In the genomic region with DNA sequence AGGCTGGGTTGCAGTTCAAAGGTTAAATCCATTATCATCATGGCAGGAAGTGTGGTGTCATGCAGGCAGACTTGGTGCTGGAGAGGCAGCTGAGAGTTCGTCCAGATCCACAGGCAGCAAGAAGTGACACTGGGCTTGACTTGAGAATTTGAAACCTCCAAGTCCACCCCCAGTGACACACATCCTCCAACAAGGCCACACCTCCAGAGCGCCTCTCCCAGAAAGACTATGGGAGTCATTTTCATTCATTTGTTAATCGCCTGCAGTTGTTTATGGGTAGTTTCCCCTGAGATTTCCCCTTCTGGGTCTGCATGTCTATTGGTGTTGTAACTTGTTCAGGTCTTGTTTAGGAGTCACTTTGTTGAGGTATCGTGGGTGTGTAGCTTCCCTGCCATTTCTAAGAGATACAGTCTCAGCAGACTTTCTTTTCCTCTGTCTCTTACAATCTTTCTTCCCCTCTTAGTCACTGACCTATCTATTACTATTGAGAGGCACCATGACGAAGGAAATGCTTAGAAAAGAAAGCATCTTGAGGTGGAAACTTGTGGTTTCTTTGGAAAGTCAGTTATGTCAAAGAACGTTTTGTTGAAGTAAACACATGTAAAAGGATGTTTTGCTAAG, we compare ENCODE assay signal across 26 mouse cellular contexts. TPM values are rescaled to one million over a fixed set of nuclear protein-coding genes. Genes with fewer than 3 reads are reported as not detected.
DNase-seq lines count a peak whose midpoint lies in the region; ATAC-seq and TF ChIP-seq lines count a peak whose summit lies in the region.
"Had no signal": no experiment of that assay in that cellular context is flagged by ENCODE, and none has a peak within 500 bp of the region (broad histone marks: within the 10 kb centered on the region; RNA-seq: fewer than 3 reads in every experiment).

No protein-coding gene starts in this region.

- no peak for TF ChIP-seq EP300 in liver, postnatal 0 days (IDR thresholded peaks at IDR 0.05; ENCODE audit: low read depth)
- no peak for TF ChIP-seq EP300 in CH12.LX (IDR thresholded peaks at IDR 0.05; ENCODE audit: low read length)

- 62% methylated on average over 6 of the region's 6 CpGs for WGBS in liver, postnatal 0 days (ENCODE audit: insufficient replicate concordance)
- WGBS in liver, embryonic 11.5 days, result 70% methylated on average over 6 of the region's 6 CpGs
- 71% methylated on average over 6 of the region's 6 CpGs for WGBS in heart, embryonic 11.5 days (ENCODE audit: insufficient replicate concordance)

- H3K4me2 ChIP-seq in liver, postnatal 0 days (ENCODE audit: low read depth, low read length), result no peak overlapping the region
- H3K4me2 ChIP-seq in liver, embryonic 11.5 days, result no peak overlapping the region
- H3K4me2 ChIP-seq in CH12.LX (ENCODE audit: insufficient read depth, low read depth, poor library complexity, severe bottlenecking), result no peak overlapping the region
- no peak overlapping the region for H3K4me2 ChIP-seq in heart, embryonic 11.5 days
- H3K4me2 ChIP-seq: heart, embryonic 12.5 days; hindbrain, embryonic 14.5 days; liver, embryonic 15.5 days; lung, embryonic 15.5 days; midbrain, embryonic 15.5 days; neural tube, embryonic 13.5 days; stomach, embryonic 15.5 days had no signal

- H3K27ac ChIP-seq in liver, postnatal 0 days (ENCODE audit: low read depth), result peak overlapping the region; percentile 87
- H3K27ac ChIP-seq in liver, embryonic 11.5 days (ENCODE audit: low read depth, low read length), result no peak overlapping the region
- peak overlapping the region; percentile 49; the same call in 1 of the 2 replicates for H3K27ac ChIP-seq in CH12.LX (ENCODE audit: insufficient read depth, low read depth)
- no peak overlapping the region for H3K27ac ChIP-seq in heart, embryonic 11.5 days (ENCODE audit: low read depth, low read length)
- H3K27ac ChIP-seq: hindbrain, embryonic 14.5 days; layer of hippocampus, adult 2 months; liver, embryonic 15.5 days; lung, embryonic 15.5 days; midbrain, embryonic 10.5 days; midbrain, embryonic 15.5 days; neural tube, embryonic 13.5 days; stomach, embryonic 15.5 days had no signal

- ATAC-seq in liver, postnatal 0 days, result no peak
- no peak for ATAC-seq in liver, embryonic 11.5 days (replicated peaks; ENCODE audit: low FRiP score)
- ATAC-seq in activated CD4-positive, CD25-positive, alpha-beta regulatory T cell, adult 4 months, result peak; percentile 62
- no peak for ATAC-seq in heart, embryonic 11.5 days (replicated peaks; ENCODE audit: insufficient number of reproducible peaks, low FRiP score, low TSS enrichment)
- ATAC-seq: forebrain, postnatal 0 days; midbrain, embryonic 15.5 days had no signal

- TF ChIP-seq RAD21 in CH12.LX (IDR thresholded peaks at IDR 0.05; ENCODE audit: low read depth, low read length), result no peak

- no peaks in the 10 kb centered on the region for H3K27me3 ChIP-seq in liver, postnatal 0 days (ENCODE audit: insufficient read depth, low read length)
- H3K27me3 ChIP-seq in liver, embryonic 11.5 days (replicated peaks; ENCODE audit: control insufficient read depth, insufficient read depth, low read length), result no peaks in the 10 kb centered on the region
- no peaks in the 10 kb centered on the region for H3K27me3 ChIP-seq in CH12.LX (replicated peaks)
- H3K27me3 ChIP-seq in heart, embryonic 11.5 days (ENCODE audit: control insufficient read depth, insufficient read depth, low read length), result no peaks in the 10 kb centered on the region
- H3K27me3 ChIP-seq: heart, embryonic 12.5 days; liver, embryonic 15.5 days; lung, embryonic 15.5 days; midbrain, embryonic 15.5 days; neural tube, embryonic 13.5 days; stomach, embryonic 15.5 days had no signal

- H3K4me3 ChIP-seq in liver, postnatal 0 days (ENCODE audit: low read depth, low read length), result no peak overlapping the region
- no peak overlapping the region for H3K4me3 ChIP-seq in liver, embryonic 11.5 days (ENCODE audit: low read depth, low read length)
- no peak overlapping the region for H3K4me3 ChIP-seq in CH12.LX (replicated peaks in 1 of 3; ENCODE audit: low read depth in 2 of 3, low read length in 2 of 3, poor library complexity in 1 of 3)
- H3K4me3 ChIP-seq in heart, embryonic 11.5 days (ENCODE audit: low read depth, low read length), result no peak overlapping the region
- H3K4me3 ChIP-seq: erythroblast, embryonic 14.5 days; heart, embryonic 12.5 days; layer of hippocampus, adult 2 months; liver, embryonic 15.5 days; lung, embryonic 15.5 days; midbrain, embryonic 10.5 days; midbrain, embryonic 15.5 days; neural tube, embryonic 13.5 days; stomach, embryonic 15.5 days had no signal

- no peaks in the 10 kb centered on the region for H3K9me3 ChIP-seq in liver, postnatal 0 days (ENCODE audit: low read length)
- no peaks in the 10 kb centered on the region for H3K9me3 ChIP-seq in liver, embryonic 11.5 days (ENCODE audit: control insufficient read depth, low read length)
- H3K9me3 ChIP-seq in CH12.LX (replicated peaks; ENCODE audit: low read length), result peaks cover 30% of the 10 kb centered on the region
- 0 out of 2 replicates have a peak, but pooled peaks cover 2% of the 10 kb centered on the region for H3K9me3 ChIP-seq in heart, embryonic 11.5 days (replicated peaks; ENCODE audit: control insufficient read depth, low read length)
- H3K9me3 ChIP-seq: heart, embryonic 12.5 days; liver, embryonic 15.5 days; lung, embryonic 15.5 days; midbrain, embryonic 10.5 days; midbrain, embryonic 15.5 days; neural tube, embryonic 13.5 days; stomach, embryonic 15.5 days had no signal

- H3K9ac ChIP-seq in liver, postnatal 0 days (replicated peaks), result no peak overlapping the region
- no peak overlapping the region for H3K9ac ChIP-seq in liver, embryonic 11.5 days (ENCODE audit: low read depth, low read length)
- no peak overlapping the region for H3K9ac ChIP-seq in CH12.LX (ENCODE audit: insufficient read depth, low read depth)
- H3K9ac ChIP-seq in heart, embryonic 11.5 days (ENCODE audit: low read depth, low read length), result no peak overlapping the region
- H3K9ac ChIP-seq: forebrain, postnatal 0 days; heart, embryonic 12.5 days; hindbrain, embryonic 14.5 days; liver, embryonic 15.5 days; lung, embryonic 15.5 days; midbrain, embryonic 15.5 days; neural tube, embryonic 13.5 days; stomach, embryonic 15.5 days had no signal

- no peak for TF ChIP-seq POLR2A in CH12.LX (IDR thresholded peaks at IDR 0.05; ENCODE audit: low read depth, low read length)

- no peak for DNase-seq in liver, postnatal 0 days
- no peak for DNase-seq in liver, embryonic 11.5 days (ENCODE audit: low spot score)
- DNase-seq in CH12.LX (ENCODE audit: extremely low read depth) (no peak), MN1 (ENCODE audit: low spot score) (no peak)
- no peak for DNase-seq in kidney, adult 11 months
- DNase-seq: adrenal gland, postnatal 14 days; cerebellum, adult 11-12 months; cerebellum, postnatal 14 days; forebrain, postnatal 0 days; gastrocnemius, postnatal 10 days; heart, postnatal 4 days; kidney, adult 2 months; kidney, postnatal 36 days; left cerebral cortex, postnatal 4 days had no signal

- in situ Hi-C loops in CH12.LX (cut with MboI; ENCODE audit: low pct_ligation_motif_present, low pct_unique_long_range_greater_than_20kb, low sequenced_read_pairs), result no loop called here

- H3K4me1 ChIP-seq in liver, postnatal 0 days (ENCODE audit: insufficient read depth), result peaks cover 13% of the 10 kb centered on the region
- H3K4me1 ChIP-seq in liver, embryonic 11.5 days (replicated peaks; ENCODE audit: control insufficient read depth, insufficient read depth, low read length), result no peaks in the 10 kb centered on the region
- H3K4me1 ChIP-seq in CH12.LX (ENCODE audit: control insufficient read depth in 1 of 2, insufficient read depth in 2 of 2), result peaks cover 11 to 55% of the 10 kb centered on the region in 2 experiments
- H3K4me1 ChIP-seq in heart, embryonic 11.5 days (ENCODE audit: control insufficient read depth, insufficient read depth, low read length), result no peaks in the 10 kb centered on the region
- H3K4me1 ChIP-seq: heart, embryonic 12.5 days; liver, embryonic 15.5 days; lung, embryonic 15.5 days; midbrain, embryonic 10.5 days; midbrain, embryonic 15.5 days; neural tube, embryonic 13.5 days; stomach, embryonic 15.5 days had no signal

- peaks cover 43% of the 10 kb centered on the region for H3K79me2 ChIP-seq in CH12.LX (replicated peaks; ENCODE audit: control insufficient read depth, extremely low read depth, insufficient read depth, poor library complexity, severe bottlenecking)

- no peak for TF ChIP-seq CTCF in liver, postnatal 0 days (IDR thresholded peaks at IDR 0.05; ENCODE audit: low read depth)
- no peak for TF ChIP-seq CTCF in CH12.LX (conservative IDR thresholded peaks at IDR 0.05 in 1 of 2, IDR thresholded peaks at IDR 0.05 in 1 of 2; ENCODE audit: low read depth in 2 of 2, low read length in 2 of 2)

- no peaks in the 10 kb centered on the region for H3K36me3 ChIP-seq in liver, postnatal 0 days (replicated peaks; ENCODE audit: insufficient read depth, low read length)
- no peaks in the 10 kb centered on the region for H3K36me3 ChIP-seq in liver, embryonic 11.5 days (ENCODE audit: control insufficient read depth, insufficient read depth, low read length)
- H3K36me3 ChIP-seq in CH12.LX (replicated peaks in 1 of 2; ENCODE audit: control insufficient read depth in 1 of 2, insufficient read depth in 1 of 2, low read length in 1 of 2), result peaks cover 44 to 66% of the 10 kb centered on the region in 2 experiments
- no peaks in the 10 kb centered on the region for H3K36me3 ChIP-seq in heart, embryonic 11.5 days (ENCODE audit: control insufficient read depth, insufficient read depth, low read length)
- H3K36me3 ChIP-seq: heart, embryonic 12.5 days; liver, embryonic 15.5 days; lung, embryonic 15.5 days; midbrain, embryonic 10.5 days; midbrain, embryonic 15.5 days; neural tube, embryonic 13.5 days; stomach, embryonic 15.5 days had no signal

- dilution Hi-C loops in CH12.LX (cut with MboI; ENCODE audit: extremely low pct_ligation_motif_present, extremely low pct_unique_long_range_greater_than_20kb, low sequenced_read_pairs), result no loop called here

TF ChIP-seq in CH12.LX, 34 proteins besides CTCF, POLR2A, EP300 and RAD21 (continues in another document):
- TF ChIP-seq KAT2A (IDR thresholded peaks at IDR 0.05; ENCODE audit: insufficient replicate concordance, low read length) (no peak), USF1 (IDR thresholded peaks at IDR 0.05; ENCODE audit: low read depth, low read length) (no peak), NELFE (IDR thresholded peaks at IDR 0.05; ENCODE audit: low read depth, low read length) (no peak), HCFC1 (IDR thresholded peaks at IDR 0.05; ENCODE audit: low read depth, low read length) (no peak), RCOR1 (conservative IDR thresholded peaks at IDR 0.05; ENCODE audit: low read depth, low read length) (no peak)

RNA-seq across cellular contexts. Expression of gene Nlrc5, which starts 19.8 kb away (rescaled TPM):
- 0.82 and 1.3 TPM in 2 replicates for polyA plus RNA-seq in liver, postnatal 0 days (2015; fragmentation: Nextera tagmentation; extraction: Ambion mirVana)
- polyA plus RNA-seq in liver, embryonic 11.5 days (2014; fragmentation: Nextera tagmentation; extraction: Ambion mirVana), result not detected in 2 replicates
- total RNA-seq in CH12.LX (2012; rRNA removed) (58.6 and 73.0 TPM in 2 replicates), CH12.LX (2014; rRNA removed) (58.1 and 60.2 TPM in 2 replicates)
- polyA plus RNA-seq in CH12.LX (2012; ENCODE audit: insufficient read length, low read depth), result 72.5 and 75.2 TPM in 2 replicates
- polyA plus RNA-seq in activated CD4-positive, CD25-positive, alpha-beta regulatory T cell, adult 4 months (2017; shearing (Covaris generic)), result 100 to 1,000 TPM; 141 to 153 TPM
- polyA plus RNA-seq in heart, embryonic 11.5 days (2014; fragmentation: Nextera tagmentation; extraction: Ambion mirVana), result 0.13 TPM in 1 of 2 replicates, not detected in the other

Comparison
In these comparisons a context has a peak if more than half of its experiments do, and no peak if none do; other contexts are left out.
1. H3K27ac ChIP-seq: peak in liver, postnatal 0 days (single experiment) and CH12.LX (single experiment); none in liver, embryonic 11.5 days (single experiment) and heart, embryonic 11.5 days (single experiment).
2. RNA of gene Nlrc5, which starts 19.8 kb away (polyA plus RNA-seq): 141 to 153 TPM in activated CD4-positive, CD25-positive, alpha-beta regulatory T cell, adult 4 months and 72.5 to 75.2 TPM in CH12.LX; 0.82 to 1.3 TPM in liver, postnatal 0 days, not detected in liver, embryonic 11.5 days and 0.13 TPM in heart, embryonic 11.5 days; every median in the first group is over 10 times any median in the second.